Mouse (Mus musculus) spleen, postnatal 10 days (tissue): ENCODE data around the gene Zg16.
A peak's percentile ranks its signal among the peaks of the same experiment; 100 is the strongest.

Experiments
- DNase-seq, 2 experiments: peaks; one replicate each; pipeline ENCODE4 v3.0.0; 2021 to 2022; ENCODE audit warnings: low spot score in 2 of 2

Zg16 gene

GRCm38 (mm10) chr7:127104560-127105332, 17.6 kb upstream of the Zg16 start:
- peak; percentile 57 to 69 for DNase-seq

- no peak for DNase-seq
These were observed 16.8 kb upstream of the Zg16 start for GRCm38 (mm10) chr7:127103960-127104359.

- no peak for DNase-seq
These were observed 15.0 kb upstream of the Zg16 start for GRCm38 (mm10) chr7:127102148-127102547.

GRCm38 (mm10) chr7:127101451-127102016, 14.4 kb upstream of the Zg16 start:
- no peak for DNase-seq

- no peak for DNase-seq
These were observed 12.4 kb upstream of the Zg16 start for GRCm38 (mm10) chr7:127099528-127099927.

- DNase-seq = no peak
These were observed 11.8 kb upstream of the Zg16 start for GRCm38 (mm10) chr7:127098950-127099349.

GRCm38 (mm10) chr7:127098521-127098920, 11.4 kb upstream of the Zg16 start:
- no peak for DNase-seq

- DNase-seq = no peak
These were observed 9.3 kb upstream of the Zg16 start for GRCm38 (mm10) chr7:127096456-127096855.

- DNase-seq = no peak
These were observed 6.8 kb upstream of the Zg16 start for GRCm38 (mm10) chr7:127093914-127094313.

GRCm38 (mm10) chr7:127091114-127091896, 4.2 kb upstream of the Zg16 start, which contains the start of gene AI467606:
Gene AI467606 (plus strand): TSS chr7:127091359.
- peak; percentile 83 to 91 for DNase-seq

GRCm38 (mm10) chr7:127090154-127091113, 3.3 kb upstream of the Zg16 start:
- peak in 1 of 2 experiments; percentile 64 for DNase-seq

- DNase-seq = peak; percentile 71 to 73
These were observed 2.0 kb upstream of the Zg16 start for GRCm38 (mm10) chr7:127088901-127089845.

GRCm38 (mm10) chr7:127088083-127088482, 955 bp upstream of the Zg16 start:
- no peak for DNase-seq

GRCm38 (mm10) chr7:127085751-127086150, 1.4 kb downstream of the Zg16 start:
- peak in 1 of 2 experiments; percentile 35 for DNase-seq

- no peak for DNase-seq
These were observed 2.3 kb downstream of the Zg16 start for GRCm38 (mm10) chr7:127084794-127085193.

GRCm38 (mm10) chr7:127083689-127084088, 3.4 kb downstream of the Zg16 start:
- no peak for DNase-seq

- no peak for DNase-seq
These were observed 4.1 kb downstream of the Zg16 start for GRCm38 (mm10) chr7:127082995-127083394.

- DNase-seq = no peak
These were observed 4.9 kb downstream of the Zg16 start for GRCm38 (mm10) chr7:127082271-127082670.

GRCm38 (mm10) chr7:127080045-127080444, 7.1 kb downstream of the Zg16 start:
- no peak for DNase-seq

- DNase-seq = peak in 1 of 2 experiments; percentile 17
These were observed 9.4 kb downstream of the Zg16 start for GRCm38 (mm10) chr7:127077692-127078091.
